Mouse (Mus musculus) gastrocnemius, adult 8-10 months (tissue): Measurements from ENCODE around the gene Ctcfl. TPM values are rescaled to one million over a fixed set of nuclear protein-coding genes. Genes with fewer than 3 reads are reported as not detected.

Source experiments
- DNase-seq, 2 experiments: peaks; one replicate each; pipeline ENCODE4 v3.0.0; 2022; ENCODE audit warnings: low spot score in 2 of 2
- total RNA-seq, 4 experiments: library from RNA; stranded (reverse); gene quantifications; 2 replicates each; pipeline ENCODE4 v1.2.4; 2022

The Ctcfl gene
- total RNA-seq, 4 experiments from 2014 or later, result 0.18 to 0.34 TPM; not detected in 2

GRCm38 (mm10) chr2:173083712-173084475, 35.4 kb downstream of the Ctcfl start:
- no peak for DNase-seq

- no peak for DNase-seq
Observed at GRCm38 (mm10) chr2:173083106-173083505, 36.2 kb downstream of the Ctcfl start.

GRCm38 (mm10) chr2:173082706-173083105, 36.6 kb downstream of the Ctcfl start:
- no peak for DNase-seq

GRCm38 (mm10) chr2:173080785-173081241, 38.5 kb downstream of the Ctcfl start:
- peak; percentile 75 to 78 for DNase-seq

- no peak for DNase-seq
Observed at GRCm38 (mm10) chr2:173079766-173080549, 39.4 kb downstream of the Ctcfl start.

GRCm38 (mm10) chr2:173076921-173077320, 42.4 kb downstream of the Ctcfl start:
- no peak for DNase-seq

- no peak for DNase-seq
Observed at GRCm38 (mm10) chr2:173073666-173074065, 45.7 kb downstream of the Ctcfl start.

- no peak for DNase-seq
Observed at GRCm38 (mm10) chr2:173072948-173073347, 46.4 kb downstream of the Ctcfl start.

- DNase-seq, result no peak
Observed at GRCm38 (mm10) chr2:173064864-173065263, 54.5 kb downstream of the Ctcfl start.

GRCm38 (mm10) chr2:173063219-173063618, 56.1 kb downstream of the Ctcfl start:
- no peak for DNase-seq

- no peak for DNase-seq
Observed at GRCm38 (mm10) chr2:173061443-173062351, 57.6 kb downstream of the Ctcfl start.

- DNase-seq, result no peak
Observed at GRCm38 (mm10) chr2:173060450-173060849, 58.9 kb downstream of the Ctcfl start.

- no peak for DNase-seq
Observed at GRCm38 (mm10) chr2:173058263-173058662, 61.1 kb downstream of the Ctcfl start.

- DNase-seq, result peak; percentile 58 to 77
Observed at GRCm38 (mm10) chr2:173057623-173058022, 61.7 kb downstream of the Ctcfl start.

GRCm38 (mm10) chr2:173056882-173057315, 62.4 kb downstream of the Ctcfl start:
- DNase-seq, result no peak

- DNase-seq, result no peak
Observed at GRCm38 (mm10) chr2:173056303-173056881, 62.9 kb downstream of the Ctcfl start.

GRCm38 (mm10) chr2:173053846-173054245, 65.5 kb downstream of the Ctcfl start:
- DNase-seq, result no peak

GRCm38 (mm10) chr2:173052881-173053280, 66.4 kb downstream of the Ctcfl start:
- DNase-seq, result peak in 1 of 2 experiments; percentile 2

- no peak for DNase-seq
Observed at GRCm38 (mm10) chr2:173050604-173051382, 68.5 kb downstream of the Ctcfl start.

- no peak for DNase-seq
Observed at GRCm38 (mm10) chr2:173049817-173050216, 69.5 kb downstream of the Ctcfl start.
